Mouse (Mus musculus) embryonic facial prominence, embryonic 13.5 days (tissue): Measurements from ENCODE around the gene Ext2. TPM values are rescaled to one million over a fixed set of nuclear protein-coding genes. Genes with fewer than 3 reads are reported as not detected.

Experiments
- ATAC-seq: fragments of 200-750 bp; cut with Nextera tagmentation; 2 replicates; pipeline ENCODE4 v1.8.0; 2017; ENCODE audit warnings: low read depth; ENCODE audit not compliant: insufficient number of reproducible peaks, insufficient read depth, low FRiP score, low TSS enrichment
- H3K27ac ChIP-seq: fragments of 300-500 bp; sonication (generic); 2 replicates; pipeline ENCODE4 v1.5.1; 2015; ENCODE audit warnings: moderate library complexity, mild to moderate bottlenecking, inconsistent platforms
- H3K27me3 ChIP-seq: fragments of 300-500 bp; sonication (generic); 2 replicates; pipeline ENCODE4 v1.6.1; 2015; ENCODE audit warnings: mild to moderate bottlenecking, inconsistent platforms
- H3K36me3 ChIP-seq: fragments of 300-500 bp; sonication (generic); 2 replicates; pipeline ENCODE4 v1.6.1; 2015; ENCODE audit warnings: mild to moderate bottlenecking, inconsistent platforms
- H3K4me1 ChIP-seq: fragments of 300-500 bp; sonication (generic); 2 replicates; pipeline ENCODE4 v1.6.1; 2015; ENCODE audit warnings: inconsistent platforms
- H3K4me2 ChIP-seq: fragments of 300-500 bp; sonication (generic); 2 replicates; pipeline ENCODE4 v1.6.1; 2015; ENCODE audit warnings: moderate library complexity, mild to moderate bottlenecking, inconsistent platforms
- H3K4me3 ChIP-seq: fragments of 300-500 bp; sonication (generic); 2 replicates; pipeline ENCODE4 v1.5.1; 2015; ENCODE audit warnings: mild to moderate bottlenecking, inconsistent platforms
- H3K9ac ChIP-seq: fragments of 300-500 bp; sonication (generic); 2 replicates; pipeline ENCODE4 v1.6.1; 2015; ENCODE audit warnings: mild to moderate bottlenecking, inconsistent platforms
- H3K9me3 ChIP-seq: fragments of 300-500 bp; sonication (generic); 2 replicates; pipeline ENCODE4 v1.6.1; 2016; ENCODE audit warnings: inconsistent platforms
- WGBS: fragments of 180-500 bp; shearing (Covaris S2); methylation state at CpG from one replicate; pipeline ENCODE4 v1.1.7; 2015; ENCODE audit warnings: mixed read lengths; 5-methylcytosine and 5-hydroxymethylcytosine counted together
- polyA plus RNA-seq: library from polyadenylated mRNA; unstranded; fragments of >200 nt; fragmentation: Nextera tagmentation; extraction: Ambion mirVana; gene quantifications from 2 replicates; pipeline ENCODE4 v1.2.1, GENCODE M21; 2015

Ext2 gene
- polyA plus RNA-seq, 1 experiment from 2014 or later, result 103 TPM

GRCm38 (mm10) chr2:93784721-93785431 lies 37.5 kb downstream of the Ext2 start:
- Histone ChIP-seq H3K9ac (no peak overlapping the region), H3K4me2 (no peak overlapping the region), H3K27ac (peak overlapping the region; percentile 12; the same call in 1 of the 2 replicates), H3K36me3 (peaks cover 27% of the 10 kb centered on the region), H3K9me3 (no peaks in the 10 kb centered on the region), H3K4me3 (no peak overlapping the region), H3K27me3 (no peaks in the 10 kb centered on the region), H3K4me1 (peaks cover 49% of the 10 kb centered on the region)
- no peak for ATAC-seq
- 37% methylated on average over 12 of the region's 12 CpGs for WGBS

DNA sequence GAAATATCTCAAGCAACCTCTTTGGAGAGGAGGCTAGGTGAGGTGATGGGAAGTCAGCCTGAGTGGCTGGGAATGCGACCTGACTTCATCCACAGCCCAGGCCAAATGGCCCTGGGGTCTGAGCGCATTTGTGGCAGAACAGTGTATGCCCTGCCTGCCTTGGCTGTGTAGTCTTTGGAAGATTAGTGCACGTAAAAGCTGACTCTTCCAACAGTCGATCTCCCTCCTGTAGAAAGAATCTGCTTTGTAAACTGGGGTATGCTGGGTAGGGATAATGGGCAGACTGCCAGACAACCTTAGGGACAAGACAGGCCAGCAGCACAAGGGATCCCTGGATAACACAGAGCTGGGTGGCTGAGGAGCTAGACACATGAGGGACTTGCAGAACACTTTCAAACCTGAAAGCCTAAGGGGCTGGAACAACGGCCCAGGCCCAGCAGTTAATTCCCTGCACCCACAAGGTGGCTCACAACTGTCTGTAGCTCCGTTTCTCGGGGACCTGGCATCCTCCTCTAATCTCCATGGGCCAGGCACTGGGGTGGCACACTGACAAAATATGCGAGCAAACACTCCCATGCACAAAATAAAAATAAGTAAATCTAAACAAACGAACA lies 38.3 kb downstream of the Ext2 start:
- Histone ChIP-seq H3K27me3 (no peaks in the 10 kb centered on the region), H3K4me3 (no peak overlapping the region), H3K4me1 (peaks cover 58% of the 10 kb centered on the region), H3K4me2 (no peak overlapping the region), H3K27ac (peak overlapping the region; percentile 5; the same call in 1 of the 2 replicates), H3K9me3 (no peaks in the 10 kb centered on the region), H3K9ac (no peak overlapping the region), H3K36me3 (peaks cover 20% of the 10 kb centered on the region)
- ATAC-seq, result no peak
- 67% methylated on average over 9 of the region's 9 CpGs for WGBS

DNA sequence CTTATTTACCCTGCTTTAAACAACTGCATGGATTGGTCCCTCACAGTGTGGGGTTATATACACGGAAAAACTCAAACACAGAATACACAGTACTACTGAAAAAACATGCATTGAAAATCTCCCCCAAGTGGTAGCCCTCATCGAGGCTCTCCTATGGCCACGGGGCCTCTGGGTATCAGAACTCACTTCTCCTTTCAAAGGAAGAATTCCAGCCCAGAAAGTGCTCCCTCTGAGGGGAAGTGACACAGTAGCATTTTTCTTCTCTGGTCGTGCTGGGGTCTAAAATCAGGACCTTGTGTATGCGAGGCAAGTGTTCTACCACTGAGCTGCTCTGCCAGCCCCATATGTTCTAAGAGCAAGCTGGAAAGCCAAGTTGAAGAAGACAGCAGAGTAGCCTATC lies 39.7 kb downstream of the Ext2 start:
- Histone ChIP-seq H3K9me3 (no peaks in the 10 kb centered on the region), H3K36me3 (peaks cover 9% of the 10 kb centered on the region), H3K9ac (no peak overlapping the region), H3K27me3 (no peaks in the 10 kb centered on the region), H3K27ac (no peak overlapping the region), H3K4me1 (peaks cover 67% of the 10 kb centered on the region), H3K4me3 (no peak overlapping the region), H3K4me2 (no peak overlapping the region)
- WGBS, result 40% methylated on average over 5 of the region's 5 CpGs
- ATAC-seq, result no peak

DNA sequence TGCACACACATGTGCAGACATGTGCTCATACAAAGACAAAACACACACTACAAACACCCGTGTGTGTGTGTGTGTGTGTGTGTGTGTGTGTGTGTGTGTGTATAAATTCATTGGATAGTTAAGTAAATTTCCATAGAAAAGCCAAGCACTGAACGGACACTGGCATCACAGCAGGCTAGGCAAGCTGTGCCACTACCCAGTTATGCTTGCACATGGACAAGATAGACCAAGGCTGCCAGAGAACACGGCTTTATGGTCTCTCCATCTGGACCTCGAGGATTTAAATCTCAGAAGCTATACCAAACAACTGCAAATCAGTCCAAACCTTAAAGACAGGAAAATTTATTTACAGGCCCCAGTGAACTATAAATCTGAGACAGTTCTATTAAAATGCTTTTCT lies 40.2 kb downstream of the Ext2 start:
- ATAC-seq, result no peak
- no peaks in the 10 kb centered on the region for H3K9me3 ChIP-seq
- no peak overlapping the region for H3K4me2 ChIP-seq
- no peak overlapping the region for H3K9ac ChIP-seq
- no peak overlapping the region for H3K4me3 ChIP-seq
- 78% methylated on average over 4 of the region's 4 CpGs for WGBS
- peaks cover 73% of the 10 kb centered on the region for H3K4me1 ChIP-seq
- H3K27ac ChIP-seq, result no peak overlapping the region
- peaks cover 5% of the 10 kb centered on the region; the same call in 1 of the 2 replicates for H3K36me3 ChIP-seq
- H3K27me3 ChIP-seq, result no peaks in the 10 kb centered on the region

GRCm38 (mm10) chr2:93780528-93780927 lies 41.8 kb downstream of the Ext2 start:
- H3K4me1 ChIP-seq, result peaks cover 82% of the 10 kb centered on the region
- H3K4me3 ChIP-seq, result no peak overlapping the region
- H3K9ac ChIP-seq, result no peak overlapping the region
- H3K27me3 ChIP-seq, result no peaks in the 10 kb centered on the region
- no peak overlapping the region for H3K4me2 ChIP-seq
- no peaks in the 10 kb centered on the region for H3K36me3 ChIP-seq
- WGBS, result 54% methylated on average over 10 of the region's 10 CpGs
- no peak overlapping the region for H3K27ac ChIP-seq
- ATAC-seq, result no peak
- H3K9me3 ChIP-seq, result no peaks in the 10 kb centered on the region

GRCm38 (mm10) chr2:93779897-93780208 lies 42.5 kb downstream of the Ext2 start:
- Histone ChIP-seq H3K27ac (0 out of 2 replicates have a peak overlapping the region, but pooled peaks have one; percentile 34), H3K4me3 (no peak overlapping the region), H3K9me3 (no peaks in the 10 kb centered on the region), H3K9ac (no peak overlapping the region), H3K27me3 (no peaks in the 10 kb centered on the region), H3K4me2 (no peak overlapping the region), H3K36me3 (no peaks in the 10 kb centered on the region), H3K4me1 (peaks cover 82% of the 10 kb centered on the region)
- WGBS, result 44% methylated on average over 6 of the region's 6 CpGs
- no peak for ATAC-seq

- Histone ChIP-seq H3K9me3 (no peaks in the 10 kb centered on the region), H3K27ac (peak overlapping the region; percentile 34), H3K4me3 (no peak overlapping the region), H3K27me3 (no peaks in the 10 kb centered on the region), H3K4me2 (no peak overlapping the region), H3K4me1 (peaks cover 85% of the 10 kb centered on the region), H3K9ac (no peak overlapping the region), H3K36me3 (no peaks in the 10 kb centered on the region)
- ATAC-seq, result no peak
- 62% methylated on average over 16 of the region's 16 CpGs for WGBS
Observed at GRCm38 (mm10) chr2:93779081-93779896, 43.1 kb downstream of the Ext2 start.

DNA sequence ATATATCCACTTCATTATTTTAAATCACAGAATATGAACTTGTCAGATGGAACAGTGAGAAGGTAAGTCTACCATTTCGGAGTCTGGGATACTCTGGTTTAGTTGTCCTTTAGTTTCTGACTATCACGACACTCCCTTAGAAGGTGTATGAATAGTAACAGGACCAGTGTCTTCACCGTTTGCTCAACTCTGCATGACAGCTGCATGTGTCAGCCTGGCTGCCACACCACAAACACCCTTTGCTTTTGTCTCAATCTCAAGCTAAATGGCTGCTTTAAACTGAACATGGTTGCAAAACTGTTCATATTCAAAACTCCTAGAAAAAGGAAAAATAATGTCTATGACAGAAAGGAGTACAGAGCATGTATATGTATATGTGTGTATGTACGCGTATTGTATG lies 43.8 kb downstream of the Ext2 start:
- 87% methylated on average over 5 of the region's 5 CpGs for WGBS
- Histone ChIP-seq H3K9ac (no peak overlapping the region), H3K27me3 (no peaks in the 10 kb centered on the region), H3K4me1 (peaks cover 86% of the 10 kb centered on the region), H3K4me3 (no peak overlapping the region), H3K4me2 (no peak overlapping the region), H3K36me3 (no peaks in the 10 kb centered on the region), H3K27ac (peak overlapping the region; percentile 34; the same call in 1 of the 2 replicates), H3K9me3 (no peaks in the 10 kb centered on the region)
- ATAC-seq, result no peak

- Histone ChIP-seq H3K4me3 (no peak overlapping the region), H3K9ac (no peak overlapping the region), H3K36me3 (no peaks in the 10 kb centered on the region), H3K27me3 (no peaks in the 10 kb centered on the region), H3K9me3 (no peaks in the 10 kb centered on the region), H3K4me1 (peaks cover 92% of the 10 kb centered on the region), H3K27ac (peak overlapping the region; percentile 78; the same call in 1 of the 2 replicates), H3K4me2 (no peak overlapping the region)
- WGBS, result 51% methylated on average over 4 of the region's 4 CpGs
- no peak for ATAC-seq
Observed at GRCm38 (mm10) chr2:93777056-93777430, 45.3 kb downstream of the Ext2 start.

GRCm38 (mm10) chr2:93776267-93777055 lies 45.9 kb downstream of the Ext2 start:
- Histone ChIP-seq H3K27me3 (no peaks in the 10 kb centered on the region), H3K27ac (peak overlapping the region; percentile 78)

GRCm38 (mm10) chr2:93775431-93775830 lies 46.9 kb downstream of the Ext2 start:
- Histone ChIP-seq H3K9ac (no peak overlapping the region), H3K4me1 (peaks cover 94% of the 10 kb centered on the region), H3K9me3 (no peaks in the 10 kb centered on the region), H3K4me3 (no peak overlapping the region), H3K4me2 (no peak overlapping the region), H3K36me3 (no peaks in the 10 kb centered on the region), H3K27me3 (no peaks in the 10 kb centered on the region), H3K27ac (peak overlapping the region; percentile 78)
- 28% methylated on average over 4 of the region's 4 CpGs for WGBS
- ATAC-seq, result no peak

More at GRCm38 (mm10) chr2:93776267-93777055, 45.9 kb downstream of the Ext2 start:
- WGBS, result 66% methylated on average over 7 of the region's 7 CpGs
- Histone ChIP-seq H3K9me3 (no peaks in the 10 kb centered on the region), H3K9ac (no peak overlapping the region), H3K36me3 (no peaks in the 10 kb centered on the region), H3K4me3 (no peak overlapping the region), H3K4me1 (peaks cover 90% of the 10 kb centered on the region), H3K4me2 (no peak overlapping the region)
- no peak for ATAC-seq
